Mouse (Mus musculus) embryonic fibroblast, embryonic 13.5 days (primary cell): ENCODE results near the gene Lrp4.

Source experiments
- CTCF ChIP-seq: IDR thresholded peaks from 2 replicates; pipeline ENCODE4 v1.5.1; 2011; ENCODE audit warnings: mild to moderate bottlenecking, control low read depth, low read length, moderate library complexity, borderline replicate concordance; ENCODE audit not compliant: insufficient read depth
- POLR2A ChIP-seq: IDR thresholded peaks from 2 replicates; pipeline ENCODE4 v1.6.1; 2011; ENCODE audit warnings: low read depth, mild to moderate bottlenecking, control low read depth, low read length, moderate library complexity

- no peak for TF ChIP-seq CTCF
- no peak for TF ChIP-seq POLR2A
Observed at GRCm38 (mm10) chr2:91429146-91429545, 28.2 kb upstream of the Lrp4 start.
